Mouse (Mus musculus): ENCODE results near the gene Tfcp2. TPM values are rescaled to one million over a fixed set of nuclear protein-coding genes. Genes with fewer than 3 reads are reported as not detected.
"Not testable (repeated sequence)": the region's sequence is repeated elsewhere in the genome, so short reads cannot be mapped to it uniquely, and the experiment has no call there.

Tfcp2 gene
- polyA plus RNA-seq, 1 experiment from 2014 or later = 32.9 TPM

DNA sequence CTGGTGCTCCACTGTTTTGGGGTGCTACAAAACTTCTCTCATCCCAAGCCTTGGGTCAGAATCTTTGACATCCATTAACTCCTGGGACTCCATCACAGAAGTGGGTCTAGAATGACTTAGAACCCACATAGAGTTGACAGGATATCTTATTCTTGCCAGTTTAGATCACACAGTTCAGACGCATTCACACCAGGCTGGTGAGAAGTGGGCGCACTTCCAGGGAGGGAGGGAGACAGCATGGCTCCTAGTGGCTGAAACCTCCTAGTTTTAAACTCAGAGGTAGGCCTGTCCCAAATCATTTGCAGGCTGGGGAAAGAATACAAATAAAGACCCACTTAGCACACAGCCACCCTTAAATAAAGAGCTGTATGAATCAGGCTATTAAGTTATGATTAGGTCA, 22.6 kb upstream of the Tfcp2 start:
- ATAC-seq (ENCODE audit: low FRiP score, low TSS enrichment) = no peak
- Histone ChIP-seq H3K9me3 (ENCODE audit: control insufficient read depth, low read length) (no peaks in the 10 kb centered on the region), H3K27me3 (ENCODE audit: control insufficient read depth, insufficient read depth, low read length) (no peaks in the 10 kb centered on the region), H3K4me2 (replicated peaks; ENCODE audit: low read depth, low read length) (no peak overlapping the region), H3K4me1 (ENCODE audit: control insufficient read depth, insufficient read depth, low read length) (peaks cover 6% of the 10 kb centered on the region; the same call in 1 of the 2 replicates), H3K36me3 (ENCODE audit: control insufficient read depth, insufficient read depth, low read length) (peaks cover 3% of the 10 kb centered on the region; the same call in 1 of the 2 replicates), H3K9ac (ENCODE audit: low read depth, low read length) (no peak overlapping the region), H3K4me3 (ENCODE audit: low read length) (no peak overlapping the region), H3K27ac (ENCODE audit: low read depth, low read length) (peak overlapping the region; percentile 37; the same call in 1 of the 2 replicates)
- WGBS = 84% methylated on average over 2 of the region's 2 CpGs

DNA sequence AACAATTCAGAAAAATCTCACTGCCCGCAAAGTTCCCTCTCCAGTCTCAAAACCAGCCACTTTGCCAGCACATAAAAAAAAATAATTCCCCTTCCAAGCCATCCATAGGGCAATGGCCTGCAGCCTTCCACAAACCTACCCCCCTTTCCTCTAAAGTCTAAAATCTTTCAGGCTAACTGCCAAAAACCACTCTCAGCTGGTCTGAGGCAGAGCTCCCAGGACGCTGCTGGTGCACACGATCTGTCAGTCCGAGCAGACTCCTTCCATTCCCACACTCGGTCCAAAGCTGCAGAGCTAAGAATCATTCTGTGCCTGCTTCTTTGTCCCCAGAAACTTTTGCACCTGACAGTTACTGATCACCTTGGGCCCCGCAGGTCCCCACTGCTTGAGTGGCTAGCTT, 22.1 kb upstream of the Tfcp2 start:
- peak overlapping the region; percentile 37; the same call in 1 of the 2 replicates for H3K27ac ChIP-seq (ENCODE audit: low read depth, low read length)
- no peaks in the 10 kb centered on the region for H3K27me3 ChIP-seq (ENCODE audit: control insufficient read depth, insufficient read depth, low read length)
- H3K36me3 ChIP-seq (ENCODE audit: control insufficient read depth, insufficient read depth, low read length) = peaks cover 3% of the 10 kb centered on the region; the same call in 1 of the 2 replicates
- H3K4me1 ChIP-seq (ENCODE audit: control insufficient read depth, insufficient read depth, low read length) = peaks cover 6% of the 10 kb centered on the region; the same call in 1 of the 2 replicates
- no peak overlapping the region for H3K9ac ChIP-seq (ENCODE audit: low read depth, low read length)
- WGBS = 48% methylated on average over 6 of the region's 6 CpGs
- no peaks in the 10 kb centered on the region for H3K9me3 ChIP-seq (ENCODE audit: control insufficient read depth, low read length)
- H3K4me2 ChIP-seq (replicated peaks; ENCODE audit: low read depth, low read length) = no peak overlapping the region
- no peak overlapping the region for H3K4me3 ChIP-seq (ENCODE audit: low read length)
- no peak for ATAC-seq (ENCODE audit: low FRiP score, low TSS enrichment)

GRCm38 (mm10) chr15:100569239-100569638, 17.4 kb upstream of the Tfcp2 start:
- 44% methylated on average over 3 of the region's 3 CpGs for WGBS
- no peaks in the 10 kb centered on the region for H3K9me3 ChIP-seq (ENCODE audit: control insufficient read depth, low read length)
- H3K27ac ChIP-seq (ENCODE audit: low read depth, low read length) = no peak overlapping the region
- peaks cover 3% of the 10 kb centered on the region; the same call in 1 of the 2 replicates for H3K4me1 ChIP-seq (ENCODE audit: control insufficient read depth, insufficient read depth, low read length)
- H3K4me2 ChIP-seq (replicated peaks; ENCODE audit: low read depth, low read length) = no peak overlapping the region
- H3K4me3 ChIP-seq (ENCODE audit: low read length) = no peak overlapping the region
- H3K9ac ChIP-seq (ENCODE audit: low read depth, low read length) = no peak overlapping the region
- no peaks in the 10 kb centered on the region for H3K27me3 ChIP-seq (ENCODE audit: control insufficient read depth, insufficient read depth, low read length)
- no peak for ATAC-seq (ENCODE audit: low FRiP score, low TSS enrichment)
- H3K36me3 ChIP-seq (ENCODE audit: control insufficient read depth, insufficient read depth, low read length) = no peaks in the 10 kb centered on the region

DNA sequence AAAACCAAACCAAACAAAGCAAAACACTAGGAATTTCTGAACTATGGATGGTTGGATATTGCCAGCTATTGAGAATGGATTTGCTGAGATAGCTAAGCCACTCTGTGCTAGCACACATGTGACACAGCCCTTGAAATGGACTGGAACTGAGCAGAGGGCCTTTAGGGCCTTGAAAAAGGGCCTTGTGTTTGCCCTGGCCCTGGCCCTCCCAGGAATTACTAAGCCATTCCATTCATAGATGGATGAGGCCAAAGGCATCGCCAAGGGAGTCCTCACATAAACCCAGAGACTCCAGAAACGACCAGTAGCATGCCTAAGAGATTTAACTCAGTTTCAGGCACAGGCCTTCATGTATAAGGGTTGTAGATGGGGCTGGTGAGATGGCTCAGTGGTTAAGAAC, 14.7 kb upstream of the Tfcp2 start:
- no peaks in the 10 kb centered on the region for H3K27me3 ChIP-seq (ENCODE audit: control insufficient read depth, insufficient read depth, low read length)

DNA sequence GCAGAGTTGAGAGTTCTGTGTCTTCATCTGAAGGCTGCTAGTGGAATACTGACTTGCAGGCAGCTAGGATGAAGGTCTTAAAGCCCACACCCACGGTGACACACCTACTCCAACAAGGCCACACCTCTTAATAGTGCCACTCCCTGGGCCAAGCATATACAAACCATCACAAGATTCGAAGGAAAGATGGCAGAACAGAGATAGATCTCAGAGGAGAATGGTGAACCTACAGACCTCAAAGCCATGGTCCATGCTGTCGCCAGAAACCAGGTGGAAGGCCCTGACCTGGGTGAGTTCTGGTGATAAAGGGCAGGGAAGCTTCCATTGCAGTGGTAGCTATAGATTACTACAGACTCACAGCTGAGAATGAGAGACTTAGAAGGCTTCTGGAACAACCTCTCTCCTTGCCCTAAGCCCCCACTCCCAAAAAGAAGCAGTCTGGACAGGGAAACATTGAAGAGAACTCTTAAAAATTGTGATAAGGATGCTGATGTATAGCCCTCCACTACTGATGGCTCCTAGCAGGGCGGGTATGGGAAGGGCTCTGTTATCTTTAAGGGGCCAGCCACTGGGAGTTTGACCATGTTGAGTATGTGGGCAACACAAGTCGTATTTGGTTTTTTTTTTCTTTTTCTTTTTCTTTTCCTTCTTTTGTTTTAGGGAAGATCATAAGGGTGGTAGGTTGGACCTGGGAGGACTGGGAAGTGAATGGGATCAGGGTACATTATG, 6.1 kb upstream of the Tfcp2 start:
- Histone ChIP-seq H3K4me1 (ENCODE audit: control insufficient read depth, insufficient read depth, low read length) (no peaks in the 10 kb centered on the region), H3K36me3 (ENCODE audit: control insufficient read depth, insufficient read depth, low read length) (no peaks in the 10 kb centered on the region), H3K27ac (ENCODE audit: low read depth, low read length) (no peak overlapping the region), H3K4me3 (ENCODE audit: low read length) (no peak overlapping the region), H3K9ac (ENCODE audit: low read depth, low read length) (no peak overlapping the region), H3K4me2 (replicated peaks; ENCODE audit: low read depth, low read length) (no peak overlapping the region), H3K27me3 (ENCODE audit: control insufficient read depth, insufficient read depth, low read length) (no peaks in the 10 kb centered on the region), H3K9me3 (ENCODE audit: control insufficient read depth, low read length) (no peaks in the 10 kb centered on the region)
- WGBS = 84% methylated on average over 5 of the region's 5 CpGs
- ATAC-seq (ENCODE audit: low FRiP score, low TSS enrichment) = no peak

More for the DNA sequence above, 14.7 kb upstream of the Tfcp2 start:
- Histone ChIP-seq H3K4me2 (replicated peaks; ENCODE audit: low read depth, low read length) (no peak overlapping the region), H3K4me1 (ENCODE audit: control insufficient read depth, insufficient read depth, low read length) (no peaks in the 10 kb centered on the region), H3K4me3 (ENCODE audit: low read length) (no peak overlapping the region), H3K9ac (ENCODE audit: low read depth, low read length) (no peak overlapping the region), H3K36me3 (ENCODE audit: control insufficient read depth, insufficient read depth, low read length) (no peaks in the 10 kb centered on the region), H3K27ac (ENCODE audit: low read depth, low read length) (no peak overlapping the region), H3K9me3 (ENCODE audit: control insufficient read depth, low read length) (no peaks in the 10 kb centered on the region)
- 61% methylated on average over 2 of the region's 2 CpGs for WGBS
- ATAC-seq (ENCODE audit: low FRiP score, low TSS enrichment) = no peak

DNA sequence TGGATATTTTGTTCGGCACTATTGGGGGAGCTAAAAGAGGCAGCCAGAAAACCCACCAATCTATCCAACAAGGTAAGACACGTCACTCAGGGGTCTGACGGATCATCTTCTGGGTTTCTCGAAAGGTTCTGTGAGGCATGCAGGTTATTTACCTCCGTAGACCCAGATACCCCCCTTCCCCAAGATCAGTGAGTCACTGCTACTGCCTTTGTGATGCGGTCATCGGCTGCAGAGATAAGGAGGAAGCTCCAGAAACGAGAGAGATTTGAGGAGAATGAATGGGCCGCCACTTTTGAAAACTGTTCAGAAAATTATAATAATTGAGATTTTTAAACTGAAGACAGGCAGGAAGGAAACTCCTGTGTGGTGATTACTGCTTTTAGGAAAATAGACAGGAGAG, 4.6 kb upstream of the Tfcp2 start:
- Histone ChIP-seq H3K4me2 (replicated peaks; ENCODE audit: low read depth, low read length) (no peak overlapping the region), H3K27me3 (ENCODE audit: control insufficient read depth, insufficient read depth, low read length) (no peaks in the 10 kb centered on the region), H3K4me3 (ENCODE audit: low read length) (no peak overlapping the region), H3K9ac (ENCODE audit: low read depth, low read length) (no peak overlapping the region), H3K4me1 (ENCODE audit: control insufficient read depth, insufficient read depth, low read length) (0 out of 2 replicates have a peak, but pooled peaks cover 4% of the 10 kb centered on the region), H3K36me3 (ENCODE audit: control insufficient read depth, insufficient read depth, low read length) (no peaks in the 10 kb centered on the region), H3K9me3 (ENCODE audit: control insufficient read depth, low read length) (no peaks in the 10 kb centered on the region), H3K27ac (ENCODE audit: low read depth, low read length) (no peak overlapping the region)
- WGBS = 87% methylated on average over 9 of the region's 9 CpGs
- no peak for ATAC-seq (ENCODE audit: low FRiP score, low TSS enrichment)

DNA sequence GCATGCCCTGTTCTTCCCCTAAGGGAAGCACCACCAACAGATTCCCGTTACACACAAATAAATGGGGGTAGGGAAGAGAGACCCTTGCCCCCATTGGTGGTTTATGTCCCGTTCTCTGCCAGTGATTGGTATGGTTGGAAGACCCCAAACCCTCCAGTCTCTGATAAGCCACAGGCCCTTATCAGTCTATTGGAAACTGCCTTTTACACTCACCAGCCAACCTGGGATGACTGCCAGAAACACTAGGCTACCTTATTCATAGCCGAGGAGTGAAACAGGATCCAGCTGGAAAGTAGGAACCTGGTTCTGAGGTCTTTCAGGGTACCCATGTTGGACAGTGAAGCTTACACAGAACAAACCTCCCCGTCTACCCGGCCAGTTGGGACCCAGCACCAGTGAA, 4.2 kb upstream of the Tfcp2 start:
- Histone ChIP-seq H3K9ac (ENCODE audit: low read depth, low read length) (no peak overlapping the region), H3K4me3 (ENCODE audit: low read length) (no peak overlapping the region), H3K27ac (ENCODE audit: low read depth, low read length) (no peak overlapping the region)

GRCm38 (mm10) chr15:100550280-100550679, 1.5 kb downstream of the Tfcp2 start:
- 0 out of 2 replicates have a peak, but pooled peaks cover 2% of the 10 kb centered on the region for H3K36me3 ChIP-seq (ENCODE audit: control insufficient read depth, insufficient read depth, low read length)
- peaks cover 3% of the 10 kb centered on the region; the same call in 1 of the 2 replicates for H3K9me3 ChIP-seq (ENCODE audit: control insufficient read depth, low read length)
- WGBS = 96% methylated on average over 4 of the region's 4 CpGs
- H3K4me3 ChIP-seq (ENCODE audit: low read length) = peak overlapping the region; percentile 89; the same call in 1 of the 2 replicates
- no peak overlapping the region for H3K9ac ChIP-seq (ENCODE audit: low read depth, low read length)
- H3K4me1 ChIP-seq (ENCODE audit: control insufficient read depth, insufficient read depth, low read length) = peaks cover 8% of the 10 kb centered on the region; the same call in 1 of the 2 replicates
- H3K27ac ChIP-seq (ENCODE audit: low read depth, low read length) = no peak overlapping the region
- no peaks in the 10 kb centered on the region for H3K27me3 ChIP-seq (ENCODE audit: control insufficient read depth, insufficient read depth, low read length)
- no peak for ATAC-seq (ENCODE audit: low FRiP score, low TSS enrichment)
- peak overlapping the region; percentile 83; the same call in 1 of the 2 replicates for H3K4me2 ChIP-seq (replicated peaks; ENCODE audit: low read depth, low read length)

More for the DNA sequence above, 4.2 kb upstream of the Tfcp2 start:
- Histone ChIP-seq H3K4me1 (ENCODE audit: control insufficient read depth, insufficient read depth, low read length) (0 out of 2 replicates have a peak, but pooled peaks cover 5% of the 10 kb centered on the region), H3K36me3 (ENCODE audit: control insufficient read depth, insufficient read depth, low read length) (no peaks in the 10 kb centered on the region), H3K27me3 (ENCODE audit: control insufficient read depth, insufficient read depth, low read length) (no peaks in the 10 kb centered on the region), H3K4me2 (replicated peaks; ENCODE audit: low read depth, low read length) (no peak overlapping the region), H3K9me3 (ENCODE audit: control insufficient read depth, low read length) (no peaks in the 10 kb centered on the region)
- 88% methylated on average over 5 of the region's 5 CpGs for WGBS
- ATAC-seq (ENCODE audit: low FRiP score, low TSS enrichment) = no peak

GRCm38 (mm10) chr15:100543651-100544030, 8.2 kb downstream of the Tfcp2 start:
- H3K9me3 ChIP-seq (ENCODE audit: control insufficient read depth, low read length); H3K4me1 ChIP-seq (ENCODE audit: control insufficient read depth, insufficient read depth, low read length); H3K4me3 ChIP-seq (ENCODE audit: low read length); H3K27me3 ChIP-seq (ENCODE audit: control insufficient read depth, insufficient read depth, low read length); H3K4me2 ChIP-seq (replicated peaks; ENCODE audit: low read depth, low read length); ATAC-seq (ENCODE audit: low FRiP score, low TSS enrichment); H3K27ac ChIP-seq (ENCODE audit: low read depth, low read length); H3K9ac ChIP-seq (ENCODE audit: low read depth, low read length): not testable (repeated sequence)
- 98% methylated on average over 12 of the region's 14 CpGs for WGBS
- H3K36me3 ChIP-seq (ENCODE audit: control insufficient read depth, insufficient read depth, low read length) = peaks cover 12% of the 10 kb centered on the region; the same call in 1 of the 2 replicates
